Mouse (Mus musculus): ENCODE results near the gene Bbip1. TPM values are rescaled to one million over a fixed set of nuclear protein-coding genes. Genes with fewer than 3 reads are reported as not detected.
"Not testable (repeated sequence)": the region's sequence is repeated elsewhere in the genome, so short reads cannot be mapped to it uniquely, and the experiment has no call there.

Bbip1 gene
- polyA plus RNA-seq, 1 experiment from 2014 or later = 69.8 TPM

- no peaks in the 10 kb centered on the region for H3K9me3 ChIP-seq (ENCODE audit: low read depth, low read length)
- no peak for TF ChIP-seq CTCF (IDR thresholded peaks at IDR 0.05; ENCODE audit: low read depth)
- H3K27me3 ChIP-seq (ENCODE audit: insufficient read depth, low read length) = no peaks in the 10 kb centered on the region
- H3K36me3 ChIP-seq (ENCODE audit: insufficient read depth) = no peaks in the 10 kb centered on the region
- no peaks in the 10 kb centered on the region for H3K4me1 ChIP-seq (ENCODE audit: insufficient read depth)
- H3K27ac ChIP-seq (ENCODE audit: low read depth) = no peak overlapping the region; the same call in 1 of the 2 replicates
- whole genome bisulfite sequencing = 72% methylated on average over 7 of the region's 7 CpGs
- no peak overlapping the region for H3K4me3 ChIP-seq (ENCODE audit: low read depth, low read length)
- DNase-seq (peak; percentile 7), ATAC-seq (ENCODE audit: insufficient read depth) (no peak)
- no peak overlapping the region for H3K4me2 ChIP-seq
- no peak overlapping the region for H3K9ac ChIP-seq
These were observed 27.5 kb upstream of the Bbip1 start for GRCm38 (mm10) chr19:53971938-53972337.

- Histone ChIP-seq H3K9me3 (ENCODE audit: low read depth, low read length) (no peaks in the 10 kb centered on the region), H3K27ac (ENCODE audit: low read depth) (no peak overlapping the region), H3K4me3 (ENCODE audit: low read depth, low read length) (no peak overlapping the region), H3K27me3 (ENCODE audit: insufficient read depth, low read length) (no peaks in the 10 kb centered on the region), H3K4me2 (no peak overlapping the region), H3K4me1 (ENCODE audit: insufficient read depth) (no peaks in the 10 kb centered on the region), H3K36me3 (ENCODE audit: insufficient read depth) (no peaks in the 10 kb centered on the region), H3K9ac (no peak overlapping the region)
- no peak for TF ChIP-seq CTCF (IDR thresholded peaks at IDR 0.05; ENCODE audit: low read depth)
- DNase-seq = no peak
- 85% methylated on average over 3 of the region's 3 CpGs for WGBS
- no peak for ATAC-seq (ENCODE audit: insufficient read depth)
These were observed 24.8 kb upstream of the Bbip1 start for GRCm38 (mm10) chr19:53969226-53969625.

- TF ChIP-seq CTCF (IDR thresholded peaks at IDR 0.05; ENCODE audit: low read depth) = no peak
- no peak overlapping the region for H3K4me2 ChIP-seq
These were observed 20.6 kb upstream of the Bbip1 start for GRCm38 (mm10) chr19:53964910-53965633.

GRCm38 (mm10) chr19:53964347-53964746 is 19.9 kb upstream of the Bbip1 start:
- not testable (repeated sequence) for H3K36me3 ChIP-seq (ENCODE audit: insufficient read depth); H3K9ac ChIP-seq; H3K9me3 ChIP-seq (ENCODE audit: low read depth, low read length); ATAC-seq (ENCODE audit: insufficient read depth); H3K4me1 ChIP-seq (ENCODE audit: insufficient read depth); H3K4me2 ChIP-seq; DNase-seq; H3K27me3 ChIP-seq (ENCODE audit: insufficient read depth, low read length); H3K4me3 ChIP-seq (ENCODE audit: low read depth, low read length); H3K27ac ChIP-seq (ENCODE audit: low read depth)
- 88% methylated on average over 3 of the region's 3 CpGs for WGBS

More at GRCm38 (mm10) chr19:53964910-53965633, 20.6 kb upstream of the Bbip1 start:
- Histone ChIP-seq H3K36me3 (ENCODE audit: insufficient read depth) (0 out of 2 replicates have a peak, but pooled peaks cover 4% of the 10 kb centered on the region), H3K4me3 (ENCODE audit: low read depth, low read length) (no peak overlapping the region), H3K27me3 (ENCODE audit: insufficient read depth, low read length) (no peaks in the 10 kb centered on the region), H3K9me3 (ENCODE audit: low read depth, low read length) (no peaks in the 10 kb centered on the region), H3K27ac (ENCODE audit: low read depth) (no peak overlapping the region), H3K9ac (no peak overlapping the region), H3K4me1 (ENCODE audit: insufficient read depth) (no peaks in the 10 kb centered on the region)
- ATAC-seq (ENCODE audit: insufficient read depth) (no peak), DNase-seq (no peak)
- WGBS = 74% methylated on average over 10 of the region's 10 CpGs

GRCm38 (mm10) chr19:53962511-53962910 is 18.1 kb upstream of the Bbip1 start:
- 79% methylated on average over 4 of the region's 4 CpGs for WGBS
- no peaks in the 10 kb centered on the region for H3K9me3 ChIP-seq (ENCODE audit: low read depth, low read length)
- no peak overlapping the region for H3K9ac ChIP-seq
- H3K4me3 ChIP-seq (ENCODE audit: low read depth, low read length) = no peak overlapping the region
- H3K36me3 ChIP-seq (ENCODE audit: insufficient read depth) = 0 out of 2 replicates have a peak, but pooled peaks cover 4% of the 10 kb centered on the region
- ATAC-seq (ENCODE audit: insufficient read depth) (no peak), DNase-seq (no peak)
- H3K4me1 ChIP-seq (ENCODE audit: insufficient read depth) = no peaks in the 10 kb centered on the region
- H3K27ac ChIP-seq (ENCODE audit: low read depth) = no peak overlapping the region
- no peaks in the 10 kb centered on the region for H3K27me3 ChIP-seq (ENCODE audit: insufficient read depth, low read length)
- no peak overlapping the region for H3K4me2 ChIP-seq
- TF ChIP-seq CTCF (IDR thresholded peaks at IDR 0.05; ENCODE audit: low read depth) = no peak

GRCm38 (mm10) chr19:53957513-53957912 is 13.1 kb upstream of the Bbip1 start:
- no peaks in the 10 kb centered on the region for H3K9me3 ChIP-seq (ENCODE audit: low read depth, low read length)
- H3K4me1 ChIP-seq (ENCODE audit: insufficient read depth) = no peaks in the 10 kb centered on the region
- no peak for TF ChIP-seq CTCF (IDR thresholded peaks at IDR 0.05; ENCODE audit: low read depth)
- DNase-seq (no peak), ATAC-seq (ENCODE audit: insufficient read depth) (no peak)
- H3K27me3 ChIP-seq (ENCODE audit: insufficient read depth, low read length) = no peaks in the 10 kb centered on the region
- H3K27ac ChIP-seq (ENCODE audit: low read depth) = no peak overlapping the region
- no peak overlapping the region for H3K4me3 ChIP-seq (ENCODE audit: low read depth, low read length)
- WGBS = 91% methylated on average over 2 of the region's 2 CpGs
- no peak overlapping the region for H3K9ac ChIP-seq
- H3K4me2 ChIP-seq = no peak overlapping the region
- 0 out of 2 replicates have a peak, but pooled peaks cover 4% of the 10 kb centered on the region for H3K36me3 ChIP-seq (ENCODE audit: insufficient read depth)

GRCm38 (mm10) chr19:53945171-53946042 is 980 bp upstream of the Bbip1 start:
- ATAC-seq (ENCODE audit: insufficient read depth) = peak; percentile 3
- H3K4me3 ChIP-seq (ENCODE audit: low read depth, low read length) = peak overlapping the region; percentile 88
- no peaks in the 10 kb centered on the region for H3K36me3 ChIP-seq (ENCODE audit: insufficient read depth)
- H3K9ac ChIP-seq = peak overlapping the region; percentile 95
- WGBS = under 1% methylated on average over 52 of the region's 69 CpGs
- H3K4me2 ChIP-seq = peak overlapping the region; percentile 75
- H3K27me3 ChIP-seq (ENCODE audit: insufficient read depth, low read length) = no peaks in the 10 kb centered on the region
- DNase-seq = peak; percentile 74
- H3K4me1 ChIP-seq (ENCODE audit: insufficient read depth) = peaks cover 10% of the 10 kb centered on the region; the same call in 1 of the 2 replicates
- no peak for TF ChIP-seq CTCF (IDR thresholded peaks at IDR 0.05; ENCODE audit: low read depth)
- no peaks in the 10 kb centered on the region for H3K9me3 ChIP-seq (ENCODE audit: low read depth, low read length)
- H3K27ac ChIP-seq (ENCODE audit: low read depth) = peak overlapping the region; percentile 99
